Mouse (Mus musculus): ENCODE measurements at regions not wholly inside any gene's neighbourhood (a gene's known extent, or its start where the extent isn't known, plus 50 kb on each side); places are given as distances from the start of the nearest gene placed in this dataset.

GRCm38 (mm10) chr17:27364899-27365298, 156.3 kb downstream of the Grm4 start:
- DNase-seq (ENCODE audit: low spot score), result no peak

- DNase-seq (ENCODE audit: low spot score), result no peak
Measured at GRCm38 (mm10) chr17:27364338-27364737, 156.9 kb downstream of the Grm4 start.

GRCm38 (mm10) chr17:27363911-27364310, 157.3 kb downstream of the Grm4 start:
- DNase-seq (ENCODE audit: low spot score), result no peak

- DNase-seq (ENCODE audit: low spot score), result no peak
Measured at GRCm38 (mm10) chr17:27362221-27362620, 158.0 kb upstream of the Lemd2 start.

GRCm38 (mm10) chr17:27361362-27361761, 157.1 kb upstream of the Lemd2 start:
- no peak for DNase-seq (ENCODE audit: low spot score)

- no peak for DNase-seq (ENCODE audit: low spot score)
Measured at GRCm38 (mm10) chr17:27356862-27357261, 152.6 kb upstream of the Lemd2 start.

GRCm38 (mm10) chr17:27355717-27356116, 151.4 kb upstream of the Lemd2 start:
- no peak for DNase-seq (ENCODE audit: low spot score)

- no peak for DNase-seq (ENCODE audit: low spot score)
Measured at GRCm38 (mm10) chr17:27355056-27355455, 150.8 kb upstream of the Lemd2 start.

GRCm38 (mm10) chr17:27349911-27350310, 145.6 kb upstream of the Lemd2 start:
- no peak for DNase-seq (ENCODE audit: low spot score)

- DNase-seq (ENCODE audit: low spot score), result no peak
Measured at GRCm38 (mm10) chr17:27349432-27349831, 145.2 kb upstream of the Lemd2 start.

- no peak for DNase-seq (ENCODE audit: low spot score)
Measured at GRCm38 (mm10) chr17:27341952-27342890, 138.0 kb upstream of the Lemd2 start.

- DNase-seq (ENCODE audit: low spot score), result no peak
Measured at GRCm38 (mm10) chr17:27339823-27340222, 135.6 kb upstream of the Lemd2 start.

- DNase-seq (ENCODE audit: low spot score), result no peak
Measured at GRCm38 (mm10) chr17:27339261-27339660, 135.0 kb upstream of the Lemd2 start.

- DNase-seq (ENCODE audit: low spot score), result no peak
Measured at GRCm38 (mm10) chr17:27335621-27336020, 131.4 kb upstream of the Lemd2 start.

- DNase-seq (ENCODE audit: low spot score), result no peak
Measured at GRCm38 (mm10) chr17:27333593-27333992, 129.3 kb upstream of the Lemd2 start.

GRCm38 (mm10) chr17:27333141-27333540, 128.9 kb upstream of the Lemd2 start:
- DNase-seq (ENCODE audit: low spot score), result no peak

GRCm38 (mm10) chr17:27332076-27332475, 127.8 kb upstream of the Lemd2 start:
- no peak for DNase-seq (ENCODE audit: low spot score)

GRCm38 (mm10) chr17:27331630-27332029, 127.4 kb upstream of the Lemd2 start:
- DNase-seq (ENCODE audit: low spot score), result no peak

- no peak for DNase-seq (ENCODE audit: low spot score)
Measured at GRCm38 (mm10) chr17:27329791-27330190, 125.5 kb upstream of the Lemd2 start.

- DNase-seq (ENCODE audit: low spot score), result no peak
Measured at GRCm38 (mm10) chr17:27329183-27329582, 124.9 kb upstream of the Lemd2 start.

- DNase-seq (ENCODE audit: low spot score), result peak; percentile 77
Measured at GRCm38 (mm10) chr17:27325002-27325460, 120.8 kb upstream of the Lemd2 start.

- DNase-seq (ENCODE audit: low spot score), result peak; percentile 5
Measured at GRCm38 (mm10) chr17:27323513-27323912, 119.2 kb upstream of the Lemd2 start.

GRCm38 (mm10) chr17:27322891-27323509, 118.7 kb upstream of the Lemd2 start:
- no peak for DNase-seq (ENCODE audit: low spot score)
